Mouse (Mus musculus) heart, postnatal 0 days (tissue): ENCODE results near the gene Bdp1.

Source experiments
- CTCF ChIP-seq: IDR thresholded peaks from 2 replicates; pipeline ENCODE4 v1.5.1; 2016; ENCODE audit warnings: antibody characterized with exemption, control low read depth, low read depth
- EP300 ChIP-seq: IDR thresholded peaks from 2 replicates; pipeline ENCODE4 v1.6.1; 2016; ENCODE audit warnings: antibody characterized with exemption, low read depth

GRCm38 (mm10) chr13:100107652-100108472, 4.0 kb upstream of the Bdp1 start, which contains the start of gene Serf1:
- TF ChIP-seq CTCF (no peak), EP300 (no peak)
